Mouse (Mus musculus): ENCODE measurements around the gene Pde4d.
A peak's percentile ranks its signal among the peaks of the same experiment; 100 is the strongest.

The Pde4d gene

DNA sequence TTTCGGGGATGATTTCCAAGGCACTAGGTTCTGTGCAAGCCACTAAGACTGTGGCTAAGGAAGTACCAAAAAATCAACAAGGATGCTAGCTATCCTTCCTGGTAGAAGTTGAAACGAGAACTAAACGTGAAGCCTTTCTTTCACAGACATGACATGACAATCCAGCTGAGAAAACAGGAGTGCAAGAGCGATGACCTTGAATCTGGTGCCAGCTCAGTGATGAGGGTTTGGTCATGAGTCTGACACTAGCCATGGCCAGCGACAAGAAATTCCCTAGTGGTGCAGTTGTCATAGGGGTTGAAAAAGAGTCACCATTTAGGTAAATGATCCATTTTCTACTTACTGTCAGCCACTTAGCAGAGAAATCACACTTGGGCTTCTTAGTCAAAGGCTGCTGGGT, 1466.2 kb downstream of the Pde4d start:
- DNase-seq = no peak

DNA sequence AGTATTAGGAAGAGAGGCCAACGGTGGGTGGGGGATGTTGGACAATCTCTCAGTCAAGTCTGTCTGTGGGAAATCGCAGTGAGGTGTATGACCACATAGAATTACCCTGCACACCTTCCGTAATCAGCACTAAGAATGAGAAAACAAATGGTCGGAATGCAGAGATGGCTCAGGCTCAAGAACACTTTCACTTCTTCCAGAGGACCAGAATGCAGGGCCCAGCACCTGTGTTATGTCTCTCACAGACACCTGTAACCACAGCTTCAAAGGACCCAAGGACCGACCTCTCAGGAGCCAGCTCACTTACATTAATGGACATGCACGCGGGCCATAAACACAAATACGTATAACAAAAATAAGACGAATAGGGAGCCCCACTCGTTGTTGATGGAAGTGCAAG, 1467.8 kb downstream of the Pde4d start:
- no peak for DNase-seq

DNA sequence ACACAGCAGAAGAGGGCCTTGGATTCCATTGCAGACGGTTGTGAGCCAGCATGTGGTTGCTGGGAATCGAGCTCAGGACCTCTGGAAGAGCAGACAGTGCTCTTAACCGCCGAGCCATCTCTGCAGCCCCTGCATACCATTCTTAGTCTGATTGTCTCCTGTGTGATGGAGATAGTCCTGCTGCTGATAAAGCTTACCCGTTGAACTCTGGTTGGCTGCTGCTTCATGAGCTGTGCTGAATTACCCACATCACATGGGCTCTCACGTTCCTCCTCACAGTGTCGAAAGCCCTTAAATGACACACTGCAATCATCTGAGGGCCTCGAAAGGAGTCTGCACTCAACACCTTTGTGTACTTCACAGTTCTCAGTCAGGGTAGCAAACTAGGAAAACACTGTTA, 1468.9 kb downstream of the Pde4d start:
- no peak for DNase-seq

DNA sequence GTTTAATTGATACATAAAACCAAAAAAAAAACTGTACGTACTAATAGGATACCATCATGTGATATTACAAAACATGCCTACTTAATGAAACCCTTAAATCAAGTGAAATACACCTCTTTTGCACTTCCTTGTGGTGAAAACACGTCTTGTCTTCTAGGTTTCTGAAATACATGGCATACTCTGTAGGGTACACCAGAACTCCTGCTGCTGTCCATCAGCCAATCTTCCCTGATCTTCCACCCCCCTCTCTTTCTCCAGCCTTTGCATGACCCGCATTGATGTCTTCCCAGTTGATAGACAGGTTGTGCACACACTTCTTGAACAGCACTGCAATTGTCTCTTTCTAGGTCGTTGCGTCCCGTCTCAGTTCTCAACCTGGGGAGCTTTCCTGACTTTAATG, 1470.5 kb downstream of the Pde4d start:
- no peak for DNase-seq

DNA sequence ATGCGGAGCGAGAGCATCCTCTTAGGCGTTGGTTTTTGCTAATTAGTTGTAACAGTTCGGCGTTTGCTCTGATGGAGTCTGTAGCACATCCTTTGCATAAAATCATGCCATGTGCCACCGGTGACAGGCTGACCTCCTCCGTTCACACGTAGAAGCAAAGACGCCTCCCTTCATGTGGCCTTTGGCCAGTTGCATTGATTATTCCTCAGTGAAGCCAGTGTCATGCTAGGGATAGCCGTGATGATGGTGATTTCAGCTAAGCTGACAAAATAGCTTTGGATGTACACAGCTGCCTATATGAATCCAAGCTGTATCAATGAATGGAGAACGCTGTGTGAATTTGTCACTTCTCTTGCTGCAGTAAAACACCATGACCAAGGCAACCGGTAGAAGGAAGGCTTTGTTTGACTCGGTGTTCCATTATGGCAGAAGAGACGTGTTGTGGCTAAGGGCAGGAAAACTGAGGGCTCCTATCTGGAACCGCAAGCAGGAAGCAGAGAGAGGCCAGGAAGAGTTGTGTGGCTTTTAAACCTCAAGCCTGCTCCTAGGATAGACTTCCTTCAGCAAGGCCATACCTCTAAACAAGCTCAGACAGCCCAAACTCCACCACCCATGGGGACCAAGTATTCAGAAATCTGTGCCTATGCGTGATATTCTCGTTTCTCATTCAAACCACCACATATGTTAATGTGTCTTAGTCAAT, 1471.7 kb downstream of the Pde4d start:
- DNase-seq = no peak

DNA sequence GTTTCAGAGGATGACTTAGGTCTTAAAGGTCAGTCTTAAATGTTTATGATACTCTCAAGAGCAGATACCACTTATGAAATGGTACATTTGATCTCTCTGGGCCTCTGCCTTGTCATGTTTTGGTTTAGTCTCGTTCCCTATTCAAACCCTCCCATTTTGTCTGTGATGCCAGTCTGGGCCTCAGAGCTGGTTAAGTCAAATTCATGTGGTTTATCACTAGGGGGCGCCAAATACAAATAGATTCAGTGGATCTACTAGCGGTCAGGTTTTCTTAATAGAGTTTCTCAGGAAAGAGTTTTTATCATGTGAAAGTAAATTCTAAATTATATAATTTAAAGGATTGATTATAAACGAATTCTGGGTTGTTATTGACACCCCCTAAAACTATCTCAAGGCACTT, 1472.5 kb downstream of the Pde4d start:
- no peak for DNase-seq

DNA sequence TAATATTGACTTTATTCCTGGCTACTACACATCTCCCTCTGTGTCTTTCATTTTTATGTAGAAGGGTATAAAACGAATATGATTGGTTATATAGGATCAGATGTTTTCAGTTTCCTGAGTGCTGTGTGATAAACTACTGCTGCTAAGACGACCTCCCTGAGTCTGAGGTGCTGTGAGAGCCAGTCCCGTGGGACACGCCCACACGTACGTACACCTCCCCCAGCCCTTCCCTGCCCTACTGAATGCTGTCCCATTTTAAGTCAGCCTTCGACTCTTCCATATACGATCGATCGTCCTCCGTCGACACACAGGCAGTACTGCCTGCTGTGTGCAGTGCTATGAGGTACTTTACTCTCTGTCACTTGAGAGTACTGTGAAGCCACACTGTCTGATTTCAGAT, 1473.0 kb downstream of the Pde4d start:
- DNase-seq = no peak

DNA sequence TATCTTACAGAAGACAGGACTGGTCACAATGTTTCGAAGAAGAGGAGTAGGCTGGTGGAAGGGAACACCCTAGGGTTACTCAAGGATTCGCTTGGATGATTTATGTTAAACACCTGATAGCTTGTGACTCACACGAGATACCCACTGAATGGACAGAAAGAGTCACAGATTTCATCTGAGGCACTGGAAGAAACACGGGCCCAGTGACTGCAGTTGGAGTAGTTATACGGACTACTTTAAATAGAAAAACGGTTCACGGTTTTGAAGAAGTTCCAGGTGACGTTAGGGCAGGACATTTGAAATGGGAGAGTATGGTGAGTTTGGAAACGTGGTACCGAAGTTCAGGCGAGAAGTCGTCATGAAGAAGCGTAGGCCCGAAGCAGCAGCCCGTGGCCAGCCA, 1475.0 kb downstream of the Pde4d start:
- no peak for DNase-seq

DNA sequence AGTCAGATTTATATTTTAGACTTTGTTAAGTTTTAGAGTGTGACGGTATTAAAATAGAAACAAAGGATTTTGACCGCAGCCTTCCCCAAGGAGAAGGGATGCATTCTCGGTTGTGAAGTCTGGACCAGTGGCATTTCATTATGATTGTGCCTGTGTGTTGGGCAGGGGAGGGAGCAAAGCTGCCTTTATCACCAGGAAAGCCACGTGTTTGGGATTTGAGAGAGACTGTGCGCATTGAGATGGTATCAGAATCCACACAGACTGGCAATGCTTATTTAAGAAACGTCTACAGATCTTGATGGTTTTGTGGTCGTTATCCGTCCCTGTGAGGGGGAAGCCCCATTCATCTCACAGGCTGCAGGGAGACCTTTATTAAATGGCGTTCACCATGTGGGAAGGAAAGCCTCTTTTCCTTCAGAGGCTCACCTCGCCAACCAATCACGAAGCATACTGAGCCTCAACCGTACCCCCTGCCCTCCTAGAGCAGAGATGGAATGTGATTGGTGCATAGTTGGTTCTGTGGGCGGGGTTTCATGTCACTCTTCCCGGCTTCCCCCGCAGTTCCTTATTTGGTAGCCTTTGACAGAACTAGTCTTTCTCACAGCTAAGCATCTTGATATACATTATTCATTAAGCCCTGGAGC, 1476.7 kb downstream of the Pde4d start:
- no peak for DNase-seq

DNA sequence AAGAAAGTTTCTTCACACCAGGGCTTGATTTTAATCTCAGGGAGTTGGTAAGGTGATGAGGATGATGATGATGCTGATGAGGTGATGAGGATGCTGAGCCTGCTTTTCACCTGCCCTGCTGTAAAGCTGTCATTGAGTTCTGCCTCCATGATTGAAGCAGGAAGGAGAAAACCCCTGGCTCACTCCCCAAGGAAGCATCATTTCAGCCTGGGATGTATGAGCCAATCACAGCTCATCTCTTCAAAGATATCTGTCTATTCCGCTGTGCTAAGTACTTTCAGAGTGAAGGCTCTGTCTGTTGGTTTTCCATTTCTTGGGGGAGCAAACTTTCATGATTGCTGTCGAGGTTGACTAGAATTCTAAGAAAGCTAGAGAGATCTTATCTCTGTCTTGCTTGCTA, 1478.0 kb downstream of the Pde4d start:
- no peak for DNase-seq

DNA sequence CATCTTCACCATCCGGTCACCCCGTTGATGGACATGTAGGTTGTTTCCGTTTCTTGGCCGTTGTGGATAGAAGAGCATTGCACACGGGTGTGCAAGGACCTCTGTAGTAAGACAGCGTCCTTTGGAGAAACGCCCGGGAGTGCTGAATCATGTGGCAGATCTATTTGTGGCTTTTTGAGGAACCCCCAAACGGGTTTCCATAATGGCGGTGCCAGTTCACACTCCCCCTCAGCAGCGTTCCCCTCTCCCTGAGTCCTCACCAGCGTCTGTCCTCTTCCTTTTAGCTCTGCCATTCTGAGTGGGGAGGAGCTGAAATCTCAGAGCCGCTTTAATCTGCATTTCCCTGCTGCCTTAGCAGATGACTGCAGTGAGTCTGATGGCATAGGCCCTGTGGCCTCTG, 1482.9 kb downstream of the Pde4d start:
- no peak for DNase-seq

DNA sequence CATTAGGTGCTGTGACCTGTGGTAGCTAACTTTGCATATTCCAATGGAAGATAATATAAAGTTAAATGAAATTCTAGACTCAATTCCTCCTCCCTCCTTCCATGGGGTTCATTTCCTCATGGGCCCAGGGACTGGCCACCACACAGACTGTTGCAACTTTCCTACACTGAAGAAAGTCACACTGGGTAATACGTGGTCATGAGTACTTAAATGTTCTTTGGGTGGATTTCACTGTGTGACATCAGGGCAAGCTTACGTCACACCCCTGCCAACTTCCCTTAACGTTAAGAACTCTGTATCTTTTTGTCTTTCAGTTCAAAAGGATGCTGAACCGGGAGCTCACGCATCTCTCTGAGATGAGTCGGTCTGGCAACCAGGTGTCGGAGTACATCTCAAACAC, 1483.8 kb downstream of the Pde4d start:
- no peak for DNase-seq

DNA sequence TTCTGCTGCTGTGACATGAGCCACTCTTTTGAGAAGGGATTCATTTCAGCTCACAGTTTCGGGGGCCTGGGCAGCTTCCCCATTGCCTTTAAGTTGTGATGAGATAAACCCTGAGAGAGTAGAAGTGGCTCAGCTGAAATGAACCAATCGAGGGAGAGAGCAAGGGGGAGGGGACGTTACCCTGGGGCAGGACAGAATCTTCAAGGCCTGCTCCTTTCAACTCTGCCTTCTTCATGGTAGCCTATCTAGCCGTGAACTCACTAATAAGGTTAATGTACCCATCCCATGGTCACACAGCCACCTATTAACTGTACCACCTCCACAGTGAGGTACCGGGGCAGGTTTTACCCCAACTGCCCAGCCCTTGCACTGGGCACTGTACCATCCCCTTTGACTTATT, 1487.1 kb downstream of the Pde4d start:
- no peak for DNase-seq

DNA sequence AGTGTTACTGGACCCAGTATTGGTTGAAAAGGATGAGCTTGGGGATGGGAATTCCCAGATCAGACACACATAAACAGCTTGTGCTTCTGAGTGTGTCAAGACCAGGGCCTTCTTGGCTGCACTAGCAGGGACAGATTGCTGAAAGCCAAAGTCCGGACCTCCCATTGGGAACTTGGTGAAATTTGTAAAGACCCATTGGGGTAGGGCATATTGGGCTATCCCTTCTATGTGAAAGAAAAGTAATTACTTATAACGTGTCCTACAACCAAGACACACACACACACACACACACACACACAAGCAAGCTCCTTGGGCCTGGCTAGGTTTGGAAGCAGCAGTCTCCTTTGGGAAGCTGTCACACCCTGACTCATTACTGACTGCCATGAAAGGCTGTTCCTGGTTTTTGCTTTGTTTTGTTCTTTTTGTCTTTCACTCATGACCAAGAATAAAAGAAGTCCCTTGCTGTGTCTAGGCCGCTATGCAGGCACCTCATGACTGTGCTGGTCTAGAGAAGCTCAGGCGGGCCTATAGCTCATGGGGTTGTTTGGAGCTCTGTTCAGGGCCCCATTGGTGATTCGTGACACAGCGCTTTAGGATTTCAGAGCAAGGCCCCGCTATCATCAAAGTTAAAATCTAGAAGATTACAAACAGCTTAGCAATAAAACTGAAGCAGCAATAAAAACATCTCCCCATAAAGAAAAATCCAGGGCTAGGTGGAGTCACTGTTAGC, 1495.2 kb downstream of the Pde4d start:
- no peak for DNase-seq

DNA sequence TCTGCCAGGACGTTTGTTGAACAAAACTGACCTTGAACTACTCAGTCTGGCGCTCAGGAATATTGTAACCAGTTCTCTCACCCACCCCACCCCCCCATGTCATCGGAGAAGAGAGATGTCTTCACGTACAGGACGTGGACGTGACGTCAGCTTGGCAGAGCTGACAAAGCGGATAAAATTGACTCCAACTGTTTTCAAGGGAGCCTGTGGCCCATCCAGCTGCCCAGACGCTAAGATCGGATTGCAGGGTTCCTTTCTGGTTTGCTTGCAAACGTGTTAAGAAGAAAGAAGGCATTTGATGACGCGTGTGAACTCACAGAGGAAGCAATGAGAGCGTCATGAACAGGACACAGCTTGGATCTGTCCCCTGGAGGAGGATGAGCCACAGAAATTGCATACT, 1501.7 kb downstream of the Pde4d start:
- no peak for DNase-seq

DNA sequence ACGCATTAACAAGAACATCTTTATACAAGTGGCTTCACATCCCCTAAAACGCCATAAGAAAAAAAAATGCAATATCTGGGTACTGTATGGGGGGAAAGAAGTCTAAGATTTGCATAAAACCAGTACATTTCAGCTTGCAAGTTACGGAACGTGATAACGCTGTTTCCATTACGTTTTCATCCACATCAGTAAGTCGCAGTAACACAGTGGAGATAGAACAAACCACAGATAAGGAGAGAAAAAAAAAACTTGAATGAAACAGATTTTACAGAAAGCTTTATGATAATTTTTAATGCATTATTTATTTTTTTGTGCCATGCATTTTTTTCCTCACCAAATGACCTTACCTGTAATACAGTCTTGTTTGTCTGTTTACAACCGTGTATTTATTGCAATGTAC, 1504.4 kb downstream of the Pde4d start:
- no peak for DNase-seq

DNA sequence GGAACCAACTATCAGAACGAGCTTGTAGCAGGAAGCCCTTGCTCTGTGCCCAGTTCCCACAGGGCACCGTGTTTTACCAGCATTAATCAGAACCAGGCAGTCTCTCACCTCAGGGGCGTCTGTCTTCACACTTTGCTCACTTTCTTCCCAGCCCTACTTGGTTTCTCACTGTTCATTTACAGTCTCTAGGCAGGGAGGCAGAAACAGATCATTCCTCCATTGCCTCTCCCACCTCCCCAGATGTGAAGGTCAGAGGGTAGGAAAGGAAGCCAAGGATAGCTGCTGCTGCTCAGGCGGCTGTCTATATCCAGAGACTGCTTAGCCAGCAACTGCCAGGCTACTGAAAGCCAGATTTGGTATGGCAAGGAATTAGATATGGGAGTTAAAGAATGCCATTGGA, 1508.2 kb downstream of the Pde4d start:
- no peak for DNase-seq

DNA sequence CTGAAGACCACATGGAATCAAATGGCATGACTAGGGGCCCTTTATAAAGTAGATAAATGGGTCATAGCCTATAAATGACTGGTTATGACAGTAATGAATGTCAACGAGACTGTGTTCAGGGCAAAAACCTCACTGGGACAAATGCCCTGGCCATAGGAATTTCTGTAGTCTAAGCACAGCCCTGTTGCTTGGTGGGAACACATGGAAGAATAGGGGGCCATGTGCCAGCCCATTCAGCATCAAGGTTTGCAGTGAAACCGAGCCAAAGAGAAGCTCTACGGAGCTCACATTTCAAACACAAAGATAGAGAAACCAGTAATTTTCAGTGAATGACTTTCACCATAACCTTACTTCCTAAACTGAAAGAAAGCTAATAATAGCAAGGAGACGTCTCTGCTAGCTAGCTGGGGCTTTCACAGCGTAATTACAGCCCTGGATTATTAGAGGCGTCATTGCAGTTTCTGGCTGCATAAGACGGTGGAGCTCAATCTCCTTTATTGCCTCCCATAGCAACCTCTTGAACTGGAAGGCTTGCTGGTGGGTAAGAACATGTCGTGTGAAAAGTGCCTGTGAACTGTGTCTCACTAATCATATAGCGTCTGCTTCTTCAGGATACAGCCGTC, 1533.2 kb downstream of the Pde4d start:
- no peak for DNase-seq

DNA sequence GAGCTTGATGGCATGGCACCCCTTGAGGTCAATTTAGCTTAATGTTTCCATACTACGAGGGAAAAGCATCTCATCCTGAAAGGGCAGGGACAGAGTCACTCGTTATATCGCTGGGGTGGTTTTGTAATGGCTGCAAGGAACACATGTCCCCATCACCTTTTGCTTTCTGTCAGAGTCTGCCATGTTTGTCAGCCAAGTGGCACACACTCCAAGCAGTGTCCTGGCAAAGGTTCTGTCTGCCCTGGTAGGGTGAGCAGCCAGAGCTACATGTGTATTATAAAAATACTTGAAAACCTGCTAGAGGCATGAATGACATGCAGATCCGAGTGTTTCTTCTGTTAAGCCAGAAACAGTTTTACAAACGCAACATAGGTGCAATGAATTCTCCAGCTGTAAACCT, 1535.7 kb downstream of the Pde4d start:
- DNase-seq = peak; percentile 10

DNA sequence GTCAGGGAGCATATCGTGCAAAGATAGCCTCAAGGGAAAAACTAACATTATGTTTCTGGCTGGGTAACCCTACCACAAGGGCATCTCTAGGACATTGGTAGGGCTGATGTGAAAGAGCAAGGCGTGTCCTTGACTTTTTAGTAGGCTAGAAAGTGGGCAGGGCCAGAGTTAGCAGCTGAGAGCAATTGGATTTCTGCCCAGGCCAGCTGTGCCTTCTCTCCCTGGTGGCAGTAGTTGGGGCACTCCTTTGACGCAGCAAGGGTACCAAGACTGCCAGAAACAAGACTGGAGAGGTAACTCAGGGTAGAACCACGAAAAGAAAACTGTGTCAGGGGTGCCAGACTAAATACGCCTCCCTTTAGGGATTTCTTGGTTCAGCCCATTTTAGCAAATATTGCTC, 1536.1 kb downstream of the Pde4d start:
- DNase-seq = peak; percentile 53

DNA sequence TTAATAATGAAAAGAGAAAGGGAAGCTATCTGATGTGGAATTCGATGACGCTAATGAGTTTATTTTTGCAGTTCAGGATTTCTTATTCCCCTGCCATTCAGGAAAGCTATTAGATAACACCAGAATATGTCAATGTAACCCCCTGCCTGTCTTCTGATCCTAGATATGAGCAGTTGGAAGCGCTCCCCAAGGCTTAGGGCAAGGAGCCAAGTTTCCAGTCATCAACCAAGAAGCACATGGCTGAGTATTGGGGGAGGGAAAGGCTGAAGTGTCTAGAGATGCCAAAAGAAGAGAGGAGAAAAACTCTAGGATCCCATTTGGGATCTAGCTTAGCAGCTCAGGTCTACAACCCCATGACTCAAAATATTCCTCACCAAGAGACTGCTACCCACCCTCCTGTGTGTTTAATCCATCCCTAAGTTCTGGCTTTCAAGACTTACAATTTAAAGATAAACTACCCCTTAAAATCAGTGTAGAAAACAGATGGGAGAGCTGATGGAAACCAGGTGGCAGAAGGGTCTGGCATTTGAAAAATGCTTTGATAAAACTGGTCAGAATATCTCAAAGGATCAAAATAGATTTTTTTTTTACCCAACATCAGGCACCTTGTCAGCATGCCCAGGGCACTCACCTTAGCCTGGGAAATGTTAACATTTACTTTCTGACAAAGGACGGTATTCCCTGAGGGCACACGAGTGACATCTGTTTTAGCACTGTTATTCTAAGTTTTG, 1543.2 kb downstream of the Pde4d start:
- DNase-seq = peak; percentile 31

DNA sequence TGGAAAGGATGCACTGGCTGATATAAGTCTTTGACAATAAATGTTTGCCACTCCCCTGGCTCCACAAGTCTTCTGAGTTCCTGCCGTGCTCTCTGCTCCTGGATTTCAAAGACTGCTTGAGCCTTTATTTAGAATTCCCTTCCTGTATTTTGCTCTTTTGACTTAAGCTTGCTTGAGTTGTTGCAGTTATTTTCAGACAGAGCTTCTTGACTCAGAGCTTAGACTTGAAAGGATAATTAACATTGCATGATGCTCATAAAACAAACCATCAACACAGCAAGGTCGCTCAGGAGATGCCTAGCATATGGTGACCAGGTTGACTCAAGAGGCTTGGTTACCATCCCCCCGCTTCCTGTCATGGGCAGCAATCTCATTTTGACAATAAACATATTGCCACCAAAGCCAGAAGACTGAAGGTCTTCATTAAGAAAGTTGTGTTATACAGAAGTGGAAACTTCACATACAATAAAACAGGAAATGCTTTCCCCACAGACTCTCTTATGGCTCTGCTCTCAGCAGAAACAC, 1544.6 kb downstream of the Pde4d start:
- DNase-seq = no peak

DNA sequence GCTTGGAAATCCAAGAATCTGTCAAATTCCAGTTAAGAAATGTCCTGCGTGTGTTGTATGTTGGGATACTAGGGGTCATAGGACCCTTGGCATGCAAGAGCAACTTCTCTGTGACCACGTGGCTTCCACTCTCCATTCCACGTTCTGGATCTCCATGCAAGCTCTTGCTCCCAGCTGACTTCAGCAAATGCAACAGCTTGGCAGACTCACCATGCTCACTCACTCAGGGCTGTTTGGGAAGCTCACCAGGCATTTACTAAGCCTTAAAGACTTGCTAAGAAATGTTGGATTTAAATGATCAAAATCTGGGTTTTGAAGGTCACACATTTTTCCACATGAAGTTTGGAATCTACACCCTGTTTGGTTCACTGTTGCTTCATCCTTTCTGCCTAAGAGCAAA, 1552.3 kb downstream of the Pde4d start:
- DNase-seq = no peak
